Mouse (Mus musculus) liver, embryonic 11.5 days (tissue): ENCODE results near the gene Exoc6. TPM values are rescaled to one million over a fixed set of nuclear protein-coding genes. Genes with fewer than 3 reads are reported as not detected.

Source experiments
- ATAC-seq: fragments of 200-750 bp; cut with Nextera tagmentation; replicated peaks from 2 replicates; pipeline ENCODE4 v1.8.0; 2017; ENCODE audit warnings: moderate number of reproducible peaks, mild to moderate bottlenecking, moderate TSS enrichment, moderate library complexity; ENCODE audit not compliant: low FRiP score
- DNase-seq: peaks from one replicate; pipeline ENCODE4 v3.0.0-alpha.2; 2017; ENCODE audit warnings: low spot score
- H3K27ac ChIP-seq: fragments of 300-500 bp; sonication (generic); 2 replicates; pipeline ENCODE4 v1.5.1; 2014; ENCODE audit warnings: mild to moderate bottlenecking, low read depth, low read length, control low read depth
- H3K27me3 ChIP-seq: fragments of 300-500 bp; sonication (generic); replicated peaks from 2 replicates; pipeline ENCODE4 v1.6.1; 2014; ENCODE audit warnings: low read length, mixed read lengths; ENCODE audit not compliant: control insufficient read depth, insufficient read depth
- H3K36me3 ChIP-seq: fragments of 300-500 bp; sonication (generic); 2 replicates; pipeline ENCODE4 v1.6.1; 2014; ENCODE audit warnings: mild to moderate bottlenecking, low read length, moderate library complexity, mixed read lengths; ENCODE audit not compliant: control insufficient read depth, insufficient read depth
- H3K4me1 ChIP-seq: fragments of 300-500 bp; sonication (generic); replicated peaks from 2 replicates; pipeline ENCODE4 v1.6.1; 2014; ENCODE audit warnings: low read length, mixed read lengths; ENCODE audit not compliant: control insufficient read depth, insufficient read depth
- H3K4me2 ChIP-seq: fragments of 300-500 bp; sonication (generic); 2 replicates; pipeline ENCODE4 v1.6.1; 2014; ENCODE audit warnings: mild to moderate bottlenecking, control low read depth, moderate library complexity
- H3K4me3 ChIP-seq: fragments of 300-500 bp; sonication (generic); 2 replicates; pipeline ENCODE4 v1.5.1; 2014; ENCODE audit warnings: low read depth, low read length, control low read depth
- H3K9ac ChIP-seq: fragments of 300-500 bp; sonication (generic); 2 replicates; pipeline ENCODE4 v1.6.1; 2014; ENCODE audit warnings: low read depth, low read length, control low read depth
- H3K9me3 ChIP-seq: fragments of 300-500 bp; sonication (generic); 2 replicates; pipeline ENCODE4 v1.6.1; 2016; ENCODE audit warnings: low read length, inconsistent platforms, mixed read lengths; ENCODE audit not compliant: control insufficient read depth
- WGBS: fragments of 180-500 bp; shearing (Covaris S2); extraction: QIAGEN DNeasy Blood & Tissue Kit; methylation state at CpG from one replicate; pipeline ENCODE4 v1.1.7; 2014; 5-methylcytosine and 5-hydroxymethylcytosine counted together
- polyA plus RNA-seq: library from polyadenylated mRNA; unstranded; fragments of >200 nt; fragmentation: Nextera tagmentation; extraction: Ambion mirVana; gene quantifications from 2 replicates; pipeline ENCODE4 v1.2.1, GENCODE M21; 2014

Gene Exoc6
- polyA plus RNA-seq, 1 experiment from 2014 or later = 53.3 TPM

GRCm38 (mm10) chr19:37703902-37704509 is 153.8 kb downstream of the Exoc6 start:
- Histone ChIP-seq H3K4me3 (no peak overlapping the region), H3K4me2 (no peak overlapping the region), H3K36me3 (no peaks in the 10 kb centered on the region), H3K27ac (no peak overlapping the region), H3K9me3 (no peaks in the 10 kb centered on the region), H3K4me1 (no peaks in the 10 kb centered on the region), H3K9ac (no peak overlapping the region), H3K27me3 (peaks cover 48% of the 10 kb centered on the region)
- WGBS = 5% methylated on average over 3 of the region's 3 CpGs
- no peak for ATAC-seq
- DNase-seq = peak; percentile 73

- Histone ChIP-seq H3K4me2 (no peak overlapping the region), H3K9me3 (no peaks in the 10 kb centered on the region), H3K4me1 (no peaks in the 10 kb centered on the region), H3K36me3 (no peaks in the 10 kb centered on the region), H3K27ac (no peak overlapping the region), H3K4me3 (no peak overlapping the region), H3K27me3 (peaks cover 31% of the 10 kb centered on the region), H3K9ac (no peak overlapping the region)
- 88% methylated on average over 5 of the region's 5 CpGs for WGBS
- DNase-seq (no peak), ATAC-seq (no peak)
Observed at GRCm38 (mm10) chr19:37705722-37706121, 155.5 kb downstream of the Exoc6 start.

GRCm38 (mm10) chr19:37714681-37715080 is 164.5 kb downstream of the Exoc6 start:
- H3K9me3 ChIP-seq = no peaks in the 10 kb centered on the region
- H3K4me2 ChIP-seq = no peak overlapping the region
- H3K9ac ChIP-seq = no peak overlapping the region
- H3K4me3 ChIP-seq = no peak overlapping the region
- no peaks in the 10 kb centered on the region for H3K36me3 ChIP-seq
- no peaks in the 10 kb centered on the region for H3K4me1 ChIP-seq
- H3K27me3 ChIP-seq = no peaks in the 10 kb centered on the region
- H3K27ac ChIP-seq = no peak overlapping the region
- 53% methylated on average over 10 of the region's 10 CpGs for WGBS
- ATAC-seq (no peak), DNase-seq (no peak)

- Histone ChIP-seq H3K36me3 (no peaks in the 10 kb centered on the region), H3K4me1 (no peaks in the 10 kb centered on the region), H3K9ac (no peak overlapping the region), H3K4me3 (no peak overlapping the region), H3K27ac (no peak overlapping the region), H3K9me3 (no peaks in the 10 kb centered on the region), H3K4me2 (no peak overlapping the region), H3K27me3 (no peaks in the 10 kb centered on the region)
- ATAC-seq (no peak), DNase-seq (no peak)
- WGBS = 26% methylated on average over 1 of the region's 1 CpGs
Observed at GRCm38 (mm10) chr19:37715980-37716379, 165.8 kb downstream of the Exoc6 start.

- DNase-seq = no peak
- no peaks in the 10 kb centered on the region for H3K36me3 ChIP-seq
- H3K4me1 ChIP-seq = no peaks in the 10 kb centered on the region
- H3K27me3 ChIP-seq = no peaks in the 10 kb centered on the region
- H3K27ac ChIP-seq = no peak overlapping the region
- no peak for ATAC-seq
- no peak overlapping the region for H3K9ac ChIP-seq
- H3K9me3 ChIP-seq = no peaks in the 10 kb centered on the region
- H3K4me2 ChIP-seq = no peak overlapping the region
- H3K4me3 ChIP-seq = no peak overlapping the region
- 82% methylated on average over 12 of the region's 12 CpGs for WGBS
Observed at GRCm38 (mm10) chr19:37716524-37717175, 166.4 kb downstream of the Exoc6 start.

GRCm38 (mm10) chr19:37719166-37719565 is 168.9 kb downstream of the Exoc6 start:
- Histone ChIP-seq H3K9me3 (no peaks in the 10 kb centered on the region), H3K27me3 (no peaks in the 10 kb centered on the region), H3K36me3 (no peaks in the 10 kb centered on the region), H3K9ac (no peak overlapping the region), H3K4me2 (no peak overlapping the region), H3K4me3 (no peak overlapping the region), H3K27ac (no peak overlapping the region), H3K4me1 (no peaks in the 10 kb centered on the region)
- ATAC-seq = no peak
- 3% methylated on average over 1 of the region's 1 CpGs for WGBS
- DNase-seq = no peak

- H3K27me3 ChIP-seq = no peaks in the 10 kb centered on the region
- no peak overlapping the region for H3K4me2 ChIP-seq
- 93% methylated on average over 5 of the region's 5 CpGs for WGBS
- H3K4me3 ChIP-seq = no peak overlapping the region
- DNase-seq (no peak), ATAC-seq (no peak)
- H3K9me3 ChIP-seq = no peaks in the 10 kb centered on the region
- no peaks in the 10 kb centered on the region for H3K4me1 ChIP-seq
- H3K36me3 ChIP-seq = no peaks in the 10 kb centered on the region
- no peak overlapping the region for H3K9ac ChIP-seq
- no peak overlapping the region for H3K27ac ChIP-seq
Observed at GRCm38 (mm10) chr19:37724591-37724990, 174.4 kb downstream of the Exoc6 start.

GRCm38 (mm10) chr19:37726585-37726984 is 176.4 kb downstream of the Exoc6 start:
- DNase-seq = no peak
- ATAC-seq = no peak
- Histone ChIP-seq H3K4me1 (no peaks in the 10 kb centered on the region), H3K9ac (no peak overlapping the region), H3K36me3 (no peaks in the 10 kb centered on the region), H3K27me3 (no peaks in the 10 kb centered on the region), H3K9me3 (no peaks in the 10 kb centered on the region), H3K4me2 (no peak overlapping the region), H3K4me3 (no peak overlapping the region), H3K27ac (no peak overlapping the region)
- 89% methylated on average over 7 of the region's 7 CpGs for WGBS

- Histone ChIP-seq H3K27me3 (no peaks in the 10 kb centered on the region), H3K4me1 (no peaks in the 10 kb centered on the region), H3K4me2 (no peak overlapping the region), H3K9me3 (no peaks in the 10 kb centered on the region), H3K9ac (no peak overlapping the region), H3K36me3 (no peaks in the 10 kb centered on the region), H3K4me3 (no peak overlapping the region), H3K27ac (no peak overlapping the region)
- no peak for DNase-seq
- no peak for ATAC-seq
- WGBS = 86% methylated on average over 2 of the region's 2 CpGs
Observed at GRCm38 (mm10) chr19:37727366-37727765, 177.1 kb downstream of the Exoc6 start.
